8 mouse cellular contexts compared by ENCODE assay signal in genomic region chr7:35086271-35086861, GRCm38 (mm10). TPM values are rescaled to one million over a fixed set of nuclear protein-coding genes. Genes with fewer than 3 reads are reported as not detected.
DNase-seq lines count a peak whose midpoint lies in the region; ATAC-seq and TF ChIP-seq lines count a peak whose summit lies in the region.

No protein-coding gene starts in this region.

- TF ChIP-seq EP300 in liver, embryonic 14.5 days (IDR thresholded peaks at IDR 0.05; ENCODE audit: low read depth): no peak

- H3K27ac ChIP-seq in heart, embryonic 14.5 days (replicated peaks in 1 of 2; ENCODE audit: control insufficient read depth in 1 of 2, insufficient read depth in 1 of 2, low read depth in 2 of 2, low read length in 2 of 2): no peak overlapping the region
- H3K27ac ChIP-seq in liver, embryonic 14.5 days: no peak overlapping the region
- no peak overlapping the region for H3K27ac ChIP-seq in neural tube, embryonic 13.5 days (replicated peaks)

- peak overlapping the region; percentile 62 for H3K4me2 ChIP-seq in heart, embryonic 14.5 days (ENCODE audit: low read length)
- peak overlapping the region; percentile 48 for H3K4me2 ChIP-seq in liver, embryonic 14.5 days (ENCODE audit: low read depth)
- peak overlapping the region; percentile 55 for H3K4me2 ChIP-seq in neural tube, embryonic 13.5 days

- peak overlapping the region; percentile 38; the same call in 1 of the 2 replicates for H3K9ac ChIP-seq in heart, embryonic 14.5 days (ENCODE audit: low read length)
- no peak overlapping the region for H3K9ac ChIP-seq in liver, embryonic 14.5 days (replicated peaks)
- no peak overlapping the region for H3K9ac ChIP-seq in neural tube, embryonic 13.5 days

- H3K4me3 ChIP-seq in heart, embryonic 14.5 days (ENCODE audit: control insufficient read depth in 1 of 2, insufficient read depth in 1 of 2, low read depth in 1 of 2, low read length in 2 of 2): peak overlapping the region; percentile 4 to 23
- H3K4me3 ChIP-seq in liver, embryonic 14.5 days (ENCODE audit: insufficient read depth in 1 of 2, low read depth in 2 of 2, low read length in 2 of 2): peak overlapping the region in 1 of 2 experiments; percentile 12; a peak in 1 of 4 replicates
- peak overlapping the region; percentile 23 for H3K4me3 ChIP-seq in neural tube, embryonic 13.5 days

- no peaks in the 10 kb centered on the region for H3K9me3 ChIP-seq in heart, embryonic 14.5 days (ENCODE audit: control insufficient read depth, low read length)
- H3K9me3 ChIP-seq in liver, embryonic 14.5 days (ENCODE audit: control insufficient read depth, low read length): no peaks in the 10 kb centered on the region
- no peaks in the 10 kb centered on the region for H3K9me3 ChIP-seq in neural tube, embryonic 13.5 days

- peaks cover 3% of the 10 kb centered on the region; the same call in 1 of the 2 replicates for H3K27me3 ChIP-seq in heart, embryonic 14.5 days (ENCODE audit: control insufficient read depth, insufficient read depth, low read length)
- no peaks in the 10 kb centered on the region; the same call in 1 of the 2 replicates for H3K27me3 ChIP-seq in liver, embryonic 14.5 days (ENCODE audit: control insufficient read depth, insufficient read depth, low read length)
- peaks cover 20% of the 10 kb centered on the region for H3K27me3 ChIP-seq in neural tube, embryonic 13.5 days

- no peaks in the 10 kb centered on the region for H3K36me3 ChIP-seq in heart, embryonic 14.5 days (ENCODE audit: control insufficient read depth, insufficient read depth, low read length)
- no peaks in the 10 kb centered on the region for H3K36me3 ChIP-seq in liver, embryonic 14.5 days (replicated peaks; ENCODE audit: control insufficient read depth, insufficient read depth, low read depth)
- no peaks in the 10 kb centered on the region for H3K36me3 ChIP-seq in neural tube, embryonic 13.5 days

- H3K4me1 ChIP-seq in heart, embryonic 14.5 days (ENCODE audit: control insufficient read depth in 2 of 2, insufficient read depth in 2 of 2, low read length in 2 of 2): peaks cover 6 to 9% of the 10 kb centered on the region in 2 experiments; a peak in 2 of 4 replicates
- H3K4me1 ChIP-seq in liver, embryonic 14.5 days (replicated peaks; ENCODE audit: control insufficient read depth in 2 of 2, insufficient read depth in 2 of 2, low read length in 1 of 2): peaks cover 0 to 4% of the 10 kb centered on the region in 2 experiments; a peak in 2 of 4 replicates
- H3K4me1 ChIP-seq in neural tube, embryonic 13.5 days (replicated peaks): peaks cover 18% of the 10 kb centered on the region

- DNase-seq in adrenal gland, adult 2 months: peak; percentile 38
- DNase-seq in adrenal gland, postnatal 25 days: no peak
- peak; percentile 83 for DNase-seq in embryo, embryonic 10.5 days (ENCODE audit: low spot score)
- DNase-seq in kidney, postnatal 10 days: peak; percentile 73
- no peak for DNase-seq in liver, embryonic 14.5 days (ENCODE audit: low read depth in 3 of 3, low spot score in 3 of 3)
- DNase-seq in gastrocnemius, postnatal 4 days (ENCODE audit: low spot score in 2 of 2): no peak

- no peak for TF ChIP-seq CTCF in liver, embryonic 14.5 days (IDR thresholded peaks at IDR 0.05; ENCODE audit: low read depth)

- no peak for ATAC-seq in heart, embryonic 14.5 days (ENCODE audit: insufficient number of reproducible peaks, insufficient read depth, low FRiP score, low read depth)
- no peak; the same call in 1 of the 2 replicates for ATAC-seq in liver, embryonic 14.5 days (ENCODE audit: insufficient read depth)
- peak; percentile 80 for ATAC-seq in neural tube, embryonic 13.5 days (ENCODE audit: low read depth)

- WGBS in heart, embryonic 14.5 days: 3% methylated on average over 21 of the region's 21 CpGs
- 4% methylated on average over 21 of the region's 21 CpGs for WGBS in liver, embryonic 14.5 days (ENCODE audit: insufficient replicate concordance)
- WGBS in neural tube, embryonic 13.5 days: under 1% methylated on average over 21 of the region's 21 CpGs

RNA-seq across cellular contexts. Expression of gene Cebpg, which starts 30.0 kb away (rescaled TPM):
- 10 to 100 TPM; 46.0 to 65.3 TPM for total RNA-seq in adrenal gland, adult 2 months (2021)
- 2.1 and 2.3 TPM in 2 replicates for polyA plus RNA-seq in adrenal gland, adult 2 months (2012; rRNA removed)
- total RNA-seq in adrenal gland, postnatal 25 days (2021): 48.3 and 52.5 TPM in 2 replicates
- 15.7 and 18.3 TPM in 2 replicates for polyA plus RNA-seq in heart, embryonic 14.5 days (2014; fragmentation: Nextera tagmentation; extraction: Ambion mirVana)
- 4.7 and 9.2 TPM in 2 replicates for polyA plus RNA-seq in liver, embryonic 14.5 days (2012; rRNA removed)
- polyA plus RNA-seq in liver, embryonic 14.5 days (2014; fragmentation: Nextera tagmentation; extraction: Ambion mirVana): 14.5 and 14.7 TPM in 2 replicates
- polyA plus RNA-seq in neural tube, embryonic 13.5 days (2015; fragmentation: Nextera tagmentation; extraction: Ambion mirVana): 38.7 and 40.0 TPM in 2 replicates
- total RNA-seq in gastrocnemius, postnatal 4 days (2021): 10 to 100 TPM; 23.0 to 24.8 TPM

RNA-seq across cellular contexts. Expression of gene Cebpa, which starts 32.7 kb away (rescaled TPM):
- 100 to 1,000 TPM in 1 of 2 experiments, 10 to 100 TPM in 1; 88.3 to 319 TPM for total RNA-seq in adrenal gland, adult 2 months (2021)
- polyA plus RNA-seq in adrenal gland, adult 2 months (2012; rRNA removed): 405 and 678 TPM in 2 replicates
- 115 and 116 TPM in 2 replicates for total RNA-seq in adrenal gland, postnatal 25 days (2021)
- polyA plus RNA-seq in heart, embryonic 14.5 days (2014; fragmentation: Nextera tagmentation; extraction: Ambion mirVana): 0.73 and 1.2 TPM in 2 replicates
- 15.0 and 18.2 TPM in 2 replicates for polyA plus RNA-seq in liver, embryonic 14.5 days (2012; rRNA removed)
- polyA plus RNA-seq in liver, embryonic 14.5 days (2014; fragmentation: Nextera tagmentation; extraction: Ambion mirVana): 6.5 and 7.1 TPM in 2 replicates
- polyA plus RNA-seq in neural tube, embryonic 13.5 days (2015; fragmentation: Nextera tagmentation; extraction: Ambion mirVana): 0.69 and 1.1 TPM in 2 replicates
- 10 to 100 TPM; 10.9 to 19.6 TPM for total RNA-seq in gastrocnemius, postnatal 4 days (2021)

Comparison
In these comparisons a context has a peak if more than half of its experiments do, and no peak if none do; other contexts are left out.
1. DNase-seq: peak in adrenal gland, adult 2 months (single experiment), embryo, embryonic 10.5 days (single experiment) and kidney, postnatal 10 days (single experiment); none in adrenal gland, postnatal 25 days (single experiment), liver, embryonic 14.5 days (0 of 3) and gastrocnemius, postnatal 4 days (0 of 2).
2. RNA of gene Cebpa, which starts 32.7 kb away (polyA plus RNA-seq): 405 to 678 TPM in adrenal gland, adult 2 months; 6.5 to 18.2 TPM in liver, embryonic 14.5 days, 0.69 to 1.1 TPM in neural tube, embryonic 13.5 days and 0.73 to 1.2 TPM in heart, embryonic 14.5 days; every median in the first group is over 10 times any median in the second.
3. Peak in every context shown above with its lines, with median percentiles within 50 percentile points of each other: H3K4me2 ChIP-seq.